Mouse (Mus musculus) v-Abl transformed pro-B cells (cell line): Measurements from ENCODE around the gene Dll3.

Experiments used
- in situ Hi-C, 2 experiments: fragments of 400-800 bp; cut with MboI; formaldehyde crosslinking; loops; one replicate each; pipeline ENCODE4 v1.15.1; 2025; ENCODE audit not compliant: unreplicated experiment in 2 of 2

Dll3 gene

GRCm38 (mm10) chr7:28301616-28302433 lies at the start of gene Dll3:
Dll3 (minus strand) TSS chr7:28302238.
- in situ Hi-C loops = loop anchor here (5.0 to 25.0 kb wide), 4 partner anchors 155 to 640 kb away; partner anchors contain the start of genes Map3k10 (in 1 of the 2), Ttc9b (in 1 of the 2) and Zfp607b (in 1 of the 2)

- in situ Hi-C loops = no loop called here
Measured at GRCm38 (mm10) chr7:28351676-28352191, 49.7 kb upstream of the Dll3 start.

GRCm38 (mm10) chr7:28350155-28350883 lies 48.3 kb upstream of the Dll3 start, which contains the start of gene Rps16:
Rps16 (plus strand) TSS chr7:28350652.
- in situ Hi-C loops = no loop called here

- in situ Hi-C loops = loop anchor here (5.0 to 10.0 kb wide), 2 partner anchors 71 to 74 kb away; partner anchors contain the start of gene Eid2b (in 2 of the 2)
Measured at GRCm38 (mm10) chr7:28348601-28349000, 46.6 kb upstream of the Dll3 start.

- in situ Hi-C loops = loop anchor here (5.0 to 10.0 kb wide), 2 partner anchors 70 to 73 kb away; partner anchors contain the start of gene Eid2b (in 2 of the 2)
Measured at GRCm38 (mm10) chr7:28347746-28348145, 45.7 kb upstream of the Dll3 start.

- in situ Hi-C loops = loop anchor here (5.0 to 10.0 kb wide), 2 partner anchors 67 to 70 kb away; partner anchors contain the start of gene Eid2b (in 2 of the 2)
Measured at GRCm38 (mm10) chr7:28344637-28345036, 42.6 kb upstream of the Dll3 start.

GRCm38 (mm10) chr7:28341381-28341780 lies 39.3 kb upstream of the Dll3 start:
- in situ Hi-C loops = loop anchor here in 1 of 2 experiments (10.0 kb wide), 1 partner anchor 67 kb away; the partner anchor contains the start of gene Eid2b

GRCm38 (mm10) chr7:28339213-28339917 lies 37.3 kb upstream of the Dll3 start:
- in situ Hi-C loops = no loop called here

- in situ Hi-C loops = no loop called here
Measured at GRCm38 (mm10) chr7:28338108-28338998, 36.3 kb upstream of the Dll3 start, which contains the start of gene Supt5. Supt5 (minus strand) TSS chr7:28338746.

- in situ Hi-C loops = no loop called here
Measured at GRCm38 (mm10) chr7:28335471-28335870, 33.4 kb upstream of the Dll3 start.

GRCm38 (mm10) chr7:28334534-28334933 lies 32.5 kb upstream of the Dll3 start:
- in situ Hi-C loops = no loop called here

GRCm38 (mm10) chr7:28328260-28328659 lies 26.2 kb upstream of the Dll3 start:
- in situ Hi-C loops = no loop called here

GRCm38 (mm10) chr7:28326457-28326856 lies 24.4 kb upstream of the Dll3 start:
- in situ Hi-C loops = no loop called here

- in situ Hi-C loops = no loop called here
Measured at GRCm38 (mm10) chr7:28325293-28325692, 23.3 kb upstream of the Dll3 start.

GRCm38 (mm10) chr7:28321974-28322720 lies 20.1 kb upstream of the Dll3 start:
- in situ Hi-C loops = loop anchor here in 1 of 2 experiments (25.0 kb wide), 1 partner anchor 660 kb away; the partner anchor contains the start of genes Map3k10 and Ttc9b

- in situ Hi-C loops = loop anchor here in 1 of 2 experiments (25.0 kb wide), 1 partner anchor 656 kb away; the partner anchor contains the start of genes Map3k10 and Ttc9b
Measured at GRCm38 (mm10) chr7:28318714-28319113, 16.7 kb upstream of the Dll3 start.

- in situ Hi-C loops = loop anchor here in 1 of 2 experiments (25.0 kb wide), 1 partner anchor 656 kb away; the partner anchor contains the start of genes Map3k10 and Ttc9b
Measured at GRCm38 (mm10) chr7:28318036-28318435, 16.0 kb upstream of the Dll3 start.
